Mouse (Mus musculus): ENCODE data around the gene Ccr8.

DNA sequence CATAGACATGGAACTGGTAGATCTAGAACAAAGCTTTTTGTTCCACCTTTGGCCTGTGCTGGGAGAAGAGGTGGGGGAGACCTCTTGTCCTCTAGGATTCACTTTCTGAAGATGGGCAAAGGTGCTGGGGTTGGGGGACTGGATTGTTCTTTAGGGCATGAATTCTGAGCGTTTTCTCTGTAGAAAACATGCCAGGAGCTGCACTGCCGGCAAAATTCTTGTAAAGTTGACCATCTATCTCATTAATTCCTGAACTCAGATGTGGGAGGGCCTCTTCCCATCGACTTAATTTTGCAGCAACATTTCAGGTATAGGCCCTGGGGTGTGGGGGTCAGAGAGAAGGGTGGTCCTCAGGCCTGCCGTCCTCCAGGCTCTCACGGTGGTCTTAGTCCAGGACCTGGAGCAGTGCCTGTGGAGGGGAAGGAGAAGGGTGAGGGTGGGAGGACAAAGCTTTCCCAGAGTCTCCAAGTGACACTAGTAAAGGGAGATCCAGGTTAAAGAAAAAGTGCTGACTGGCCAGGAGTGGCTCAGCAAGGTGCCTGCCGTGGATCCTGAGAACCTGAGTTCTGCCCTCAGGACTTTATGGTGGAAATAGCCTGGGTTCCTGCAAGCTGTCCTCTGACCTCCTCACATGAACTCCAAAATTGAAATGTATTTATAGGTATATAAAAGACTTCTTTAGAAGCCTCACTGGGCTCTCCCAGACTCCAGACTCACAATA, 42.0 kb downstream of the Ccr8 start:
- TF ChIP-seq CTCF (IDR thresholded peaks at IDR 0.05): no peak
- no peak for TF ChIP-seq EP300 (IDR thresholded peaks at IDR 0.05)

All from lung, postnatal 0 days (tissue).